Mouse (Mus musculus) spleen, adult 18-20 months (tissue): Measurements from ENCODE around the gene Pacrg.

Experiments used
- DNase-seq, 2 experiments: peaks; one replicate each; pipeline ENCODE4 v3.0.0; 2022; ENCODE audit warnings: mixed read lengths in 2 of 2

Pacrg gene

DNA sequence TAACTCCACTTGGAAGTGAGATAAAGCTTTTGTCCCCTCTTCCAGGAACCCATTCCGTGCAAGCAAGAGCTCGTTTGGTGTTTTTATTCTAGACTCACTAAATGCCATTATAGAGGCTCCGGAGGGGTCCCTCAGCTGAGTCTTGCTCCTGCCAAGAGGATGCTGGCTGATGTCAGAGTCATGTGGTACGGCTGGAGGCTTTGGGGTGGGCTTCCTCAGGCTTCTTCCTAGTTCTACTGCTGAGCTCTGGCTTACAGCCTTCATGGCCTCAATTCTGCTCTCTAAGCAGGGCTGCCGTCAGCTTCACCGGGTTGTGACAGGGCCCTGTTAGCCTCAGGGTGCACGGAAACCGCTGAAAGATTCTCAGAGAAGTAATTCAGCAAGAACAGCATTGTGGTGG is 305.9 kb downstream of the Pacrg start:
- DNase-seq = no peak

DNA sequence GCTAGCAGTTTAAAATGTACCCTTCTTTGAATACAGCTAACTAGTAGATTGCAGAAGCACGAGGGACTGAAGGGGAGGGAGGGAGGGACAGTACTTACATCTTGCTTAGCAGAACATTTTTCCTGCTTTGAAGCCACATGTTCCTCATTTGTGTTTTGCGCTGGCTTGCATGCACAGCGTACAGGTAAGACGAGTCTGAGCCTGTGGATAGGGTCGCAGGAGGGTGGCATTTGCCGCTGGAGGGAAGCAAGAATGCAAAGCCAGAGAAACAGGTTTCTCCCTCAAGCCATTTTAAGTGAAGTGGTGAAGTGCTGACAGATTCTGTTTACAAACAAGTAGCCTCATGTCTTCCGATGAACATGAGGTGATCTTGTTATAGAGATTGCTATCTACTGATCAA is 306.6 kb downstream of the Pacrg start:
- no peak for DNase-seq

DNA sequence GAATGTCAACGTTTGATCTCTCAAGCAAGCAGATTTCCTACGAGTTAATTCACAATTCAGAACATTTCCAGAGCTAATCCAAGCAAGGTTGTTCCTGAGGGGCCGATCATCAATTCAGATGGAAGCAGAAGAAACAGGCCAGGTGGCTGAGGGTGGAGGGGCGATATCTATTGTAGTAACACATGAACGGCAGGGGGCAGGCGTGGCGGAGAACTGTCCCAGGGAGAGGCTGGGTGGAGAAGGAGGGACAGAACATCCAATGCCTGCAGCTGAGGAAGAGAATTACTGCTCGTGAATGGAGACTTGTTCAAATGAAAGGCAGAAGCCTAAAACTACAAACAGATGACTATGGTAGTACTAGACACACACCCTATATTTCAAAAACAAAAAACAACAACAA is 309.1 kb downstream of the Pacrg start:
- no peak for DNase-seq

DNA sequence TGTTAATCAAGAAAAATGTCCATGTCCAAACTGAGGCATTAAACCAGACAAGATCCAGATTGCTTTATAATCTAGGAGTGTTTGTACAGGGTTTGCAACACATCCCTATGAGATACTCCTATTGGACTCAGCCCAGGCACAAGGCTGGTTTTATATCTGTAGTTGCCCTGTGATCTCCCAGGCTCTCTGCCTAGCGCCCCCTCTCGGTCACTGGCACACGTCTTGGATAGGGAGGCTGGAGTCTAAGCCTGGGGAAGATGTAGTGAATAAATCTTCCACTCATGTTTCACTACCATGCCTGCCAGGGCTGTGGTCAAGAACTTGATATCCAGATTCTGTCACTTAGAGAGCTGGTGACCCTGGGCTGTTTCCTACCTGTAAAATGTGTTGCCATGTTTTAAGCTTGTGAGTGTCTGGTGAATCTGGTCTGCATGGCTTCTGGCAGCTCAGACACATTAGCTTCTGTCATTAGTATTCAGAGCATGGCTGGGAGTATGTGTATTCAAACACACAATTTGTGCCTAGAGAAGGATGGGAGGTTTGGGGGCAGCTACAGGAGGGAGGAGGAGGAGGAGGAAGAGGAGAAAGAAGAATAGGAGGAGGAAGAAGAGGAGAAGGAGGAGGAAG is 310.7 kb downstream of the Pacrg start:
- DNase-seq = no peak

DNA sequence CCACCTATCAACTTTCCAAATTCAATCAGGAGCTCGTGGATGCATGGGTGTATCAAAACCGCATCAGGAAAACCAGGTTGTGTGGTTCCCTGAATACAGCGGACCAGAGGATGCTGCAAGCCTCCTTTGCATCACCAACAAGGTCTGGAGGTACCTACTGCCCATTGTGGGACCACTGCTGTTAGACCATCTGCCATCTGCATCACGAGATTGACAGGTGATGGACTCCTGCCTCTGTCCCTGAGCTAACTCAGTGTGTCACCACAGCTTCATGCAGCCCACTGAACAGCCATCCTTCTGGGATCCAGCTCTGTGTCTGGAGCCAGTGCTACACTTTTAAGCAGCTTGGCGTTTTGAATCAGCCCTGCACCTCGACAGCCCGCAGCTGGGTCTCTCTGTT is 318.8 kb downstream of the Pacrg start:
- DNase-seq = no peak

- no peak for DNase-seq
These were observed 320.5 kb downstream of the Pacrg start for GRCm38 (mm10) chr17:10519506-10520155.

GRCm38 (mm10) chr17:10514812-10515211 is 325.3 kb downstream of the Pacrg start:
- no peak for DNase-seq

GRCm38 (mm10) chr17:10510913-10511759 is 329.0 kb downstream of the Pacrg start:
- DNase-seq = no peak

DNA sequence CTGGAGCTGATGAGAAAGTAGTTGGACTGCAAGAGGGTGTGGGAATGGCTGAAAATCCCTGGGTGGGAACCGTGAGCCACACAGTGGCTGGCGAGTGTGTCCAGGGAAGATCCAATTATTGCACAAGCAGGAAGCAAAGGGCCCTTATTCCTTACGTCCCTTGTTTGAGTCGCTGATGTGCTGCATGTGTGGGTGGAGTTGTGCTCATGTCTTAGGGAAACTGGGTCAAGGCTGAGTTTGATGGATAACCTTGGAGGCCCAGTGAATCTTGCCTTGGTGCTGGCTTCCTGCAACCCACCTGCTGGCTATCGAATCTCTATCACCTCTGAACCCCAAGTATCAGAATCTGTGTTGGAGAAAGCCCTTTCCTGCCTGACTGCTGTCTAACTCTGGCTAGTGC is 329.6 kb downstream of the Pacrg start:
- DNase-seq = no peak

DNA sequence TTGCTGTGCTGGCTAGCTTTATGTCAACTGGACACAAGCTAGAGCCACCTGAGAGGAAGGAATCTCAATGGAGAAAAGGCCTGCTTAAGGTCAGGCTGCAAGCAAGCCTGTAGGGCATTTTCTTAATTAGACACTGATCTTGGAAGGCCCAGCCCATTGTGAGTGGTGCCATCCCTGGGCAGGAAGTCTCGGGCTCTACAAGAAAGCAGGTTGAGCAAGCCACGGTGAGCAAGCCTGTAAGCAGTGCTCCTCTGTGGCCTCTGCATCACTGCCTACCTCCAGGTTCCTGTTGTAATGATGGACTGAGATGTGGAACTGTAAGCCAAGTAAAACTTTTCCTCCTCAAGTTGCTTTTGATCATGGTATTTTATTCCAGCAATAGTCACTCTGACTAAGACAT is 332.0 kb downstream of the Pacrg start:
- DNase-seq = no peak

DNA sequence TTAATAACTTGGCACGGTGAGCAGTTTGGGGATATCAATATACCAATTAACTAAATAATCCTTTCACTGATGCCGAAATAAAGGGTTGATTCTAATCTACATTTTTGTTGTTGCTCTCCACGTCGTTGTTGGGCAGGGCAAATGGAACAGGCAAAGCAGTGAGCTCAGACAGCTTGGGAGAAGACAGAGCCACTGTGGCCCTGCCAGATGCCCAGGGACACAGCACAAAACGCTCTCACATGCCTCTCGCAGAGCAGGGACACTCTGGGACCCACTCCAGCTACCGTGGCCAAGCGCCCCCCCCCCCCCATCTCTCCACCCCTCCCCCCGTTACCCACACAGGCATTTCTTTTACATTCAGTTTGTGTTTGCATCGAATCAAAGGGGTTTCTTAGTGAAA is 332.6 kb downstream of the Pacrg start:
- no peak for DNase-seq

- DNase-seq = no peak
These were observed 333.2 kb downstream of the Pacrg start for GRCm38 (mm10) chr17:10506896-10507295.

GRCm38 (mm10) chr17:10501439-10501838 is 338.7 kb downstream of the Pacrg start:
- no peak for DNase-seq

DNA sequence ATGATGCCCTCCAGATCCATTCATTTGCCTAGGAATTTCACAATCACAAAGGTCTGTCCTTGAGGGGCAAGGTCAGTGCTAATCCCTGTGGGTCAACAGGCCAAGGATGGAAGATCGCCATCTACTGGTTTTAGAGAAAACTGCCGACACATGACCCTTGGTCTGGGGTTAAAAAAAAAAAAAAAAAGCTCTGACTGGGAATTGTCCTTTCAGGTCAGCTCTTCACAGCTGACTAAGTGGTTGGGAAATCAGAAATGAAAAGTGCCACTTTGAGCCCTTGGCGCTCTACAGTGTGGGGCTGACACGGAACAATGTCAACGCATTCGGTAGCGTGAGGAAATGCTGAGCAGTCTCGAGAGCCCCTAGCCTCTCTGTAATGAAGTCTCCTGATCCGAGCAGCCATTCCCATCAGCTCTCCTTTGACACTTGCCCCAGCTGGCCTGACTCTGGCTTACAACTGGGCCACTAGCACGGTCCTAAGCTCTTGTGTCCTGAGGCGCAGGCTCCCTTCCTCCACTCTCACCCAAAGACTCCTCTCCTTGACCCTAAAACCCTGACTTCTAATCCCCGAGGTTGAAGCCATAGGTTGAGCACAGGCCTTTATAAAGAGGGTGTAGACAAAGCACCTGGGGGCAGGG is 339.2 kb downstream of the Pacrg start:
- DNase-seq = no peak

GRCm38 (mm10) chr17:10498935-10499655 is 341.0 kb downstream of the Pacrg start:
- no peak for DNase-seq

GRCm38 (mm10) chr17:10497781-10498420 is 342.2 kb downstream of the Pacrg start:
- no peak for DNase-seq

DNA sequence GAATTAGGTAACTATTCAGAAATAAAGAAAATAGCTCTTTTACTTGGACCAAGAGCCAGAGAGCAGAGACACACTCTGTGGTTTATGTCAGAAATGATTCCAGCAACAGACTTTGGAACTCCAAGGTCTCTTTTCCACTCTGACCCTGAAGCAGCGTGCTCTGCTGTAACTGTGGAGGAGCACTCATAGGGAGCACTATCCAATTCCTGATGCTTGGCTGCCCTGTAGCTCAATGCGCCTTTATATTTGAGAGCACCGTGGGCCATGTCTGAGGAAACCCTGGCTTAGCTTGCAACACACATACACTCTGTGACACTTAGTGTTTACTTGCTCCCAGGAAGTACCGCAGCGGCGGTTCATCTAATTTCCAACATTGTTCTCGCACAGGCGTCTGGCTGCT is 344.0 kb downstream of the Pacrg start:
- DNase-seq = no peak

DNA sequence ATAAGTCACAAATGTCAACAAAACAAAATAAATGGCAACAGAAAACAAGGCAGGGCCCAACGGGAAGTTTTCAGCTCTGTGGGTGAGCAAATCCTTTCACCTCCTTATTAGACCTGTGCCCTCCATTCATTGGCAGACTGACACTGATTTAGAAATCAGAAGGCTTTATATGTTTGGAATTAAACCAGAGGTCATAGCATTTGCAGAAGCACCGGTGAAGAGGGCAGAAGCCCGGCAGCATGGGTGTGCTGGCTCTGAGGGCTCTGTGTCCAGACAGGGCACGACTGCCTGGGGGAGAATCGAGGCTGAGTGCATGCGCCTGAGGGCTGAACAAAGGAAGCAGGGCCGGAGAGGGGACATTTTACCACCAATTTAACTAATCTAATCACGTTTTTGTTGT is 344.5 kb downstream of the Pacrg start:
- DNase-seq = no peak

DNA sequence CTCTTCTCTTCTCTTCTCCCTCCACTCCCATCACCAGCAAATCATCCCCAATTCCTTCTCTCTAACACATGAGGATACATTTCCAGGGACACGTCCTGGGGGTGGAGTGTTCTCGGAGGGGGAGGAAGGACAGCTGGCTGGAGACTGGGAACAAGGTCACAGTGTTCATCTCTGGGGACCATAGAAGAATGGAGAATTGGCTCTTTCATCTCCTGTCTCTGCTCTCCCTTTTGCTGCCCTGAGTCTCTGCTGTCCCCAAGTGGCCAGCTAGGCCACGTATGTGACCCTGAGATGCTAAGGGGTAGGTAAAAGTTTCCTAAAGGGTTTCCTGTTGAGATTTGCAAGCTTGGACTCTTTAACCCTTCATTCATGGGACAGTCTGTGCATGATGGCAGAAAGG is 347.0 kb downstream of the Pacrg start:
- no peak for DNase-seq

DNA sequence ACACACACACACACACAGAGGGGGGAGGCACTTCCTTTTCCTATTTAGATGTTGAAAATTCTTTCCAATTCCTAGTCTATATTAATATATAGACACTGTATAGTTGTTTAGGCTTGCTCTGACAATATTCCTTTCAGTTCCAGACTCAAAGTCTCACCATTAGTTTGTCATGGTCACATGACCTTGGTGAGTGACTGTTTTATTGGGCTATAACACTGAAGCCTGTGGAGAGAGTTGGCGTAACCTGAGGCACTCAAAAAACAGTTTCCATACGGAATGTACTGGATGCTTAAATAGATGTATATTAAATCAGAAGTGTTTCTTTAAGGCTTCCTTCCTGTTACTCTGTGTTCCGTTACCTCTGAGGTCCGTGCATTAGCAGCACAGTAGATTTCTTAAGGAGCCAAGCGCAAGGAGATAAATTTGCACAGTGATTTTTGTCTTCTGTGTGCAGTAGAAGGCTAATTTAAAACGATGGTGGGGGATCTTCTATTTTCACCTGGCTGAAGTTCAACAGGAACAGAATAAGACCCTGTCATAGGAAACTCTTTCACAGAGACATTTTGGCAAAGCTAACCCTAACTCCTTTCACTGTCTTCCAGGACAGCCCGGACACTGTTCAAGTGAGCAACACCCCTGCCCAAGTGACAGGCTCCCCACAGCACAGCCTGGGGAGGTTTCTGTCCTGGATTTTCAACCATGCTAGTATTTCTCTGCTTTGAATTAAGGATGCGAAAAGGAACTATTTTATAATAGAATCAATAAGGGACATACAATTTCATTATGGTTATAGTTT is 349.5 kb downstream of the Pacrg start:
- no peak for DNase-seq

DNA sequence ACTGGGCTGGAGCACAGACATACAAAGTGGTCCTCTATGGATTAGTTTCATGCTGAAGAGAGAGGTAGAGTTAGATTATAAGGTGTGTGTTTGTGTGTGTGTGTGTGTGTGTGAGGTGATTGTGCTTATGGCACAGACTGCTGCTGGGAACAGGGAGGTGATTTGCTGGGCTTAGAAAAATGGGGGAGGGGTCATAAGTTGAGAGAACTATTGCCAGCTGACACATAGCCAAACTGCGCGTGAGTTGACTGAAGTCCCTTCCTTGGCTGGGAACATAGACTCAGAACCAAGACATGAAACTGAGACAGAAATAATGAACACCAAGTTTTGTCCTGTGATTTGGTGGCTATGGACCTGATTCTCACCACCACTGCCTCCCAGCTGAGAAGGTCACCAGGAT is 351.2 kb downstream of the Pacrg start:
- DNase-seq = no peak
